Comparison of ENCODE assay signal across 8 mouse cellular contexts in the genomic region with DNA sequence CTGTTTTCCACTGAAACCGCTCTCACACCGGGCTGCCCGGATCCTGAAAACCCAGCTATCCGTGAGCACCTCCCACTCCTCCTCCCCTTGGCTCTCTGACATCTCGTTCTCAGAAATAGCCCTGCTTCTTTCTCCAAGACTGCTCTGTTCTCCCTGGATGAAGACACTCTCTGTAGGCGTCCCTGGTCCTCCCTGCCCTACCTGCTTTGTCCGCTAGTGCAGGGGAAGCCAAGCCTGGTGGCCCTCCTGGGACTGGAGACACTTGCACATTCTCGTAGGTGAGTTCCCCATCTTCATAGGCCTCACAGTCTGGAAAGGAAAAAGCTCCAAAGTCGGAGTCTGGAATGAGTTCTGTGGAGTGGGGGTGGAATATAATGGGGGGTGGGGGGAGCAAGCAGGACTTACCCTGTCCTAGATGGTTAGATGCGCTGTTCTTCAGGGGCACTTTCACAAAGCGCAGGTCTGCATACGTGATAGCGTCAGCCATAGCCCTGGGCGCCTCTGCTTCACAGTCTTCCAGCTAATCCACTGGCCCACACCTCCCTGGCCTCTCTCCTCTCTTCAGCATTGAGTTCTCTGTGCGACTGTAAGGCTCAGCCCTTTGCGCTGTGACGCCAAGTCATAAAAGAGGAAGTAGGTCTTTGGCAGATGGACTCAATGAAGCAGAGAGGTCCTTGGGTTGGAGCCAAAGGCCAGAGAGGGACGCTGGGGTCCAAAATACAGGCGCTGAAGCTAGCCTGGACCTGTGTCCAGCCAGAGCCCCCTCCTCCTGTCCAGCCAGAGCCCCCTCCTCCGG. TPM values are rescaled to one million over a fixed set of nuclear protein-coding genes. Genes with fewer than 3 reads are reported as not detected.
DNase-seq lines count a peak whose midpoint lies in the region; ATAC-seq lines count a peak whose summit lies in the region.

Gene Cd72 (minus strand): TSS at position 588 of the 796 bp plus-strand sequence.

- H3K36me3 ChIP-seq in forebrain, embryonic 16.5 days (ENCODE audit: control insufficient read depth, insufficient read depth) = no peaks in the 10 kb centered on the region
- no peaks in the 10 kb centered on the region for H3K36me3 ChIP-seq in limb, embryonic 15.5 days
- H3K36me3 ChIP-seq in neural tube, embryonic 13.5 days = no peaks in the 10 kb centered on the region

- no peaks in the 10 kb centered on the region for H3K9me3 ChIP-seq in forebrain, embryonic 16.5 days (ENCODE audit: control insufficient read depth, low read length)
- no peaks in the 10 kb centered on the region for H3K9me3 ChIP-seq in limb, embryonic 15.5 days
- no peaks in the 10 kb centered on the region for H3K9me3 ChIP-seq in neural tube, embryonic 13.5 days

- H3K4me1 ChIP-seq in forebrain, embryonic 16.5 days (replicated peaks; ENCODE audit: control insufficient read depth, insufficient read depth, low read length) = peaks cover 9% of the 10 kb centered on the region
- H3K4me1 ChIP-seq in limb, embryonic 15.5 days = peaks cover 22% of the 10 kb centered on the region
- H3K4me1 ChIP-seq in neural tube, embryonic 13.5 days (replicated peaks) = peaks cover 25% of the 10 kb centered on the region

- peak within 1 kb of the TSS; percentile 42 for H3K9ac ChIP-seq in forebrain, embryonic 16.5 days (replicated peaks; ENCODE audit: low read depth, low read length)
- H3K9ac ChIP-seq in limb, embryonic 15.5 days = no peak within 1 kb of the TSS
- H3K9ac ChIP-seq in neural tube, embryonic 13.5 days = peak within 1 kb of the TSS; percentile 50

- DNase-seq in 416B (ENCODE audit: low read depth) = peak; percentile 50
- DNase-seq in B cell, adult 2 months = peak; percentile 77 to 78
- DNase-seq in thymus, postnatal 36 days = no peak
- DNase-seq in urinary bladder, postnatal 36 days (ENCODE audit: low spot score in 2 of 2) = no peak
- no peak for DNase-seq in kidney, adult 11 months

- H3K27ac ChIP-seq in forebrain, embryonic 16.5 days (ENCODE audit: low read length) = no peak within 1 kb of the TSS
- H3K27ac ChIP-seq in limb, embryonic 15.5 days = no peak within 1 kb of the TSS
- no peak within 1 kb of the TSS for H3K27ac ChIP-seq in neural tube, embryonic 13.5 days (replicated peaks)

- 32% methylated on average over 20 of the region's 20 CpGs for WGBS in forebrain, embryonic 16.5 days
- WGBS in limb, embryonic 15.5 days = 27% methylated on average over 20 of the region's 20 CpGs
- WGBS in neural tube, embryonic 13.5 days = 33% methylated on average over 20 of the region's 20 CpGs

- no peak for ATAC-seq in forebrain, embryonic 16.5 days
- ATAC-seq in limb, embryonic 15.5 days (ENCODE audit: insufficient number of reproducible peaks, low FRiP score, low TSS enrichment, low read depth) = no peak
- ATAC-seq in neural tube, embryonic 13.5 days (ENCODE audit: low read depth) = peak; percentile 25; the same call in 1 of the 2 replicates

- H3K27me3 ChIP-seq in forebrain, embryonic 16.5 days (replicated peaks; ENCODE audit: control insufficient read depth, insufficient read depth, low read length) = peaks cover 8% of the 10 kb centered on the region; the same call in 1 of the 2 replicates
- H3K27me3 ChIP-seq in limb, embryonic 15.5 days = peaks cover 30% of the 10 kb centered on the region
- H3K27me3 ChIP-seq in neural tube, embryonic 13.5 days = peaks cover 34% of the 10 kb centered on the region

- H3K4me2 ChIP-seq in forebrain, embryonic 16.5 days (ENCODE audit: low read length) = peak within 1 kb of the TSS; percentile 42
- peak within 1 kb of the TSS; percentile 44 for H3K4me2 ChIP-seq in limb, embryonic 15.5 days
- peak within 1 kb of the TSS; percentile 50 for H3K4me2 ChIP-seq in neural tube, embryonic 13.5 days

- peak within 1 kb of the TSS; percentile 14 for H3K4me3 ChIP-seq in forebrain, embryonic 16.5 days (replicated peaks; ENCODE audit: low read length)
- peak within 1 kb of the TSS; percentile 22 for H3K4me3 ChIP-seq in limb, embryonic 15.5 days
- peak within 1 kb of the TSS; percentile 23 for H3K4me3 ChIP-seq in neural tube, embryonic 13.5 days

RNA-seq across cellular contexts. Expression of gene Cd72, which starts in this region (rescaled TPM):
- polyA plus RNA-seq in forebrain, embryonic 16.5 days (2015; fragmentation: Nextera tagmentation; extraction: Ambion mirVana) = 3.6 and 6.5 TPM in 2 replicates
- polyA plus RNA-seq in limb, embryonic 15.5 days (2015; fragmentation: Nextera tagmentation; extraction: Ambion mirVana) = 4.1 and 4.2 TPM in 2 replicates
- 2.8 and 3.7 TPM in 2 replicates for polyA plus RNA-seq in neural tube, embryonic 13.5 days (2015; fragmentation: Nextera tagmentation; extraction: Ambion mirVana)

Comparison
In these comparisons a context has a peak if more than half of its experiments do, and no peak if none do; other contexts are left out.
1. DNase-seq: peak in 416B (single experiment) and B cell, adult 2 months (2 of 2); none in thymus, postnatal 36 days (0 of 2), urinary bladder, postnatal 36 days (0 of 2) and kidney, adult 11 months (single experiment).
2. Peak in every context shown above with its lines, with median percentiles within 50 percentile points of each other: H3K4me2 ChIP-seq and H3K4me3 ChIP-seq.